Mouse (Mus musculus) myocyte (in vitro differentiated cells): ENCODE measurements around the gene Dnah2. TPM values are rescaled to one million over a fixed set of nuclear protein-coding genes. Genes with fewer than 3 reads are reported as not detected.
A peak's percentile ranks its signal among the peaks of the same experiment; 100 is the strongest.

Experiments
- H3K27me3 ChIP-seq: one replicate; pipeline ENCODE4 v1.6.1; 2011; ENCODE audit not compliant: control insufficient read depth, insufficient read depth, insufficient read length
- H3K36me3 ChIP-seq: one replicate; pipeline ENCODE4 v1.6.1; 2011; ENCODE audit not compliant: control insufficient read depth, insufficient read depth
- H3K4me2 ChIP-seq: one replicate; pipeline ENCODE4 v1.6.1; 2011; ENCODE audit warnings: low read depth, control low read depth
- H3K4me3 ChIP-seq: one replicate; pipeline ENCODE4 v1.5.1; 2011; ENCODE audit warnings: mild to moderate bottlenecking, control low read depth, moderate library complexity
- H3K79me2 ChIP-seq: one replicate; pipeline ENCODE4 v1.6.1; 2011; ENCODE audit not compliant: control insufficient read depth, insufficient read depth
- H3ac ChIP-seq: one replicate; pipeline ENCODE4 v1.6.1; 2011; ENCODE audit not compliant: control insufficient read depth, insufficient read length
- CEBPB ChIP-seq: IDR thresholded peaks from 2 replicates; pipeline ENCODE4 v1.6.1; 2011; ENCODE audit warnings: mild to moderate bottlenecking, moderate library complexity; ENCODE audit not compliant: poor library complexity, insufficient read depth, severe bottlenecking
- E2F4 ChIP-seq: IDR thresholded peaks from one replicate; pipeline ENCODE4 v1.6.1; 2011; ENCODE audit warnings: mild to moderate bottlenecking, control low read depth, moderate library complexity; ENCODE audit not compliant: insufficient read depth
- MAX ChIP-seq: IDR thresholded peaks from one replicate; pipeline ENCODE4 v1.6.1; 2011; ENCODE audit warnings: low read depth, mild to moderate bottlenecking, control low read depth
- MYOD1 ChIP-seq, 3 experiments: IDR thresholded peaks; one replicate each; pipeline ENCODE4 v1.6.1; 2011; ENCODE audit warnings: control low read depth in 2 of 3, low read depth in 2 of 3, mild to moderate bottlenecking in 2 of 3, moderate library complexity in 1 of 3; ENCODE audit not compliant: insufficient read length in 2 of 3, control insufficient read depth in 1 of 3
- MYOG ChIP-seq, 3 experiments: IDR thresholded peaks; one replicate each; pipeline ENCODE4 v1.6.1; 2011; ENCODE audit warnings: control low read depth in 2 of 3, low read depth in 2 of 3, mild to moderate bottlenecking in 2 of 3; ENCODE audit not compliant: insufficient read length in 2 of 3, control insufficient read depth in 1 of 3, insufficient read depth in 1 of 3
- POLR2A ChIP-seq: IDR thresholded peaks from one replicate; pipeline ENCODE4 v1.6.1; 2011; ENCODE audit warnings: low read depth, mild to moderate bottlenecking, control low read depth, moderate library complexity; ENCODE audit not compliant: insufficient read length
- POLR2AphosphoS2 ChIP-seq: IDR thresholded peaks from one replicate; pipeline ENCODE4 v1.6.1; 2011; ENCODE audit warnings: low read depth, control low read depth; ENCODE audit not compliant: insufficient read length
- REST ChIP-seq: IDR thresholded peaks from one replicate; pipeline ENCODE4 v1.6.1; 2011; ENCODE audit warnings: mild to moderate bottlenecking, control low read depth, moderate library complexity; ENCODE audit not compliant: insufficient read depth, insufficient read length
- SRF ChIP-seq: IDR thresholded peaks from one replicate; pipeline ENCODE4 v1.6.1; 2011; ENCODE audit warnings: low read depth; ENCODE audit not compliant: control insufficient read depth, insufficient read length
- TCF12 ChIP-seq: IDR thresholded peaks from one replicate; pipeline ENCODE4 v1.6.1; 2011; ENCODE audit warnings: mild to moderate bottlenecking, control low read depth; ENCODE audit not compliant: poor library complexity, insufficient read depth, severe bottlenecking
- TCF3 ChIP-seq: IDR thresholded peaks from one replicate; pipeline ENCODE4 v1.6.1; 2011; ENCODE audit warnings: low read depth, control low read depth; ENCODE audit not compliant: insufficient read length
- USF1 ChIP-seq: IDR thresholded peaks from one replicate; pipeline ENCODE4 v1.6.1; 2011; ENCODE audit warnings: low read depth, mild to moderate bottlenecking, control low read depth, moderate library complexity
- polyA plus RNA-seq: library from polyadenylated mRNA; unstranded; fragments of >200 nt; fragmentation: generic; extraction: Trizol; gene quantifications from one replicate; pipeline ENCODE4 v1.2.1, GENCODE M21; 2012; ENCODE audit warnings: missing spikeins

Dnah2 gene
- polyA plus RNA-seq, 1 experiment, result 0.24 TPM

GRCm38 (mm10) chr11:69584008-69584407 lies 35.1 kb upstream of the Dnah2 start:
- Histone ChIP-seq H3K27me3 (no peaks in the 10 kb centered on the region), H3ac (no peak overlapping the region), H3K79me2 (peaks cover 60% of the 10 kb centered on the region), H3K36me3 (peaks cover 5% of the 10 kb centered on the region), H3K4me3 (no peak overlapping the region), H3K4me2 (no peak overlapping the region)
- TF ChIP-seq SRF (no peak), CEBPB (no peak), TCF3 (no peak), USF1 (no peak), POLR2AphosphoS2 (no peak), TCF12 (no peak), REST (no peak), MAX (no peak), MYOG (IDR thresholded peaks at IDR 0.05; ENCODE audit: control insufficient read depth in 1 of 3, insufficient read depth in 1 of 3, insufficient read length in 2 of 3, low read depth in 2 of 3) (no peak), POLR2A (no peak)

GRCm38 (mm10) chr11:69582230-69582805 lies 33.4 kb upstream of the Dnah2 start:
- peaks cover 75% of the 10 kb centered on the region for H3K79me2 ChIP-seq
- H3K27me3 ChIP-seq, result no peaks in the 10 kb centered on the region
- H3K4me3 ChIP-seq, result peak overlapping the region; percentile 99
- H3K4me2 ChIP-seq, result peak overlapping the region; percentile 94
- no peak overlapping the region for H3ac ChIP-seq
- no peak for TF ChIP-seq MYOG (IDR thresholded peaks at IDR 0.05; ENCODE audit: control insufficient read depth in 1 of 3, insufficient read depth in 1 of 3, insufficient read length in 2 of 3, low read depth in 2 of 3)
- no peak for TF ChIP-seq TCF12
- no peak for TF ChIP-seq SRF
- no peak for TF ChIP-seq USF1
- no peaks in the 10 kb centered on the region for H3K36me3 ChIP-seq

GRCm38 (mm10) chr11:69581814-69582213 lies 32.9 kb upstream of the Dnah2 start:
- TF ChIP-seq SRF (no peak), E2F4 (no peak), TCF12 (no peak), MAX (no peak), REST (no peak), POLR2A (no peak), MYOD1 (IDR thresholded peaks at IDR 0.05; ENCODE audit: control insufficient read depth in 1 of 3, insufficient read length in 2 of 3, low read depth in 2 of 3) (no peak), USF1 (no peak), TCF3 (no peak), CEBPB (no peak), MYOG (IDR thresholded peaks at IDR 0.05; ENCODE audit: control insufficient read depth in 1 of 3, insufficient read depth in 1 of 3, insufficient read length in 2 of 3, low read depth in 2 of 3) (no peak), POLR2AphosphoS2 (no peak)

GRCm38 (mm10) chr11:69581147-69581688 lies 32.3 kb upstream of the Dnah2 start:
- peak; percentile 36 for TF ChIP-seq E2F4
- peak; percentile 40 for TF ChIP-seq POLR2AphosphoS2
- TF ChIP-seq MYOG (IDR thresholded peaks at IDR 0.05; ENCODE audit: control insufficient read depth in 1 of 3, insufficient read depth in 1 of 3, insufficient read length in 2 of 3, low read depth in 2 of 3), result peak in 1 of 3 experiments; percentile 20
- no peak for TF ChIP-seq SRF
- TF ChIP-seq USF1, result no peak
- peak; percentile 68 for TF ChIP-seq POLR2A
- 0 out of 2 replicates have a peak, but pooled peaks have one; percentile 10 for TF ChIP-seq CEBPB
- Histone ChIP-seq H3K4me2 (peak overlapping the region; percentile 94), H3ac (peak overlapping the region; percentile 79), H3K36me3 (no peaks in the 10 kb centered on the region), H3K27me3 (no peaks in the 10 kb centered on the region), H3K79me2 (peaks cover 83% of the 10 kb centered on the region), H3K4me3 (peak overlapping the region; percentile 99)

More at GRCm38 (mm10) chr11:69581814-69582213, 32.9 kb upstream of the Dnah2 start:
- peak overlapping the region; percentile 99 for H3K4me3 ChIP-seq
- no peaks in the 10 kb centered on the region for H3K36me3 ChIP-seq
- peak overlapping the region; percentile 94 for H3K4me2 ChIP-seq
- H3K27me3 ChIP-seq, result no peaks in the 10 kb centered on the region
- H3K79me2 ChIP-seq, result peaks cover 80% of the 10 kb centered on the region
- H3ac ChIP-seq, result no peak overlapping the region

DNA sequence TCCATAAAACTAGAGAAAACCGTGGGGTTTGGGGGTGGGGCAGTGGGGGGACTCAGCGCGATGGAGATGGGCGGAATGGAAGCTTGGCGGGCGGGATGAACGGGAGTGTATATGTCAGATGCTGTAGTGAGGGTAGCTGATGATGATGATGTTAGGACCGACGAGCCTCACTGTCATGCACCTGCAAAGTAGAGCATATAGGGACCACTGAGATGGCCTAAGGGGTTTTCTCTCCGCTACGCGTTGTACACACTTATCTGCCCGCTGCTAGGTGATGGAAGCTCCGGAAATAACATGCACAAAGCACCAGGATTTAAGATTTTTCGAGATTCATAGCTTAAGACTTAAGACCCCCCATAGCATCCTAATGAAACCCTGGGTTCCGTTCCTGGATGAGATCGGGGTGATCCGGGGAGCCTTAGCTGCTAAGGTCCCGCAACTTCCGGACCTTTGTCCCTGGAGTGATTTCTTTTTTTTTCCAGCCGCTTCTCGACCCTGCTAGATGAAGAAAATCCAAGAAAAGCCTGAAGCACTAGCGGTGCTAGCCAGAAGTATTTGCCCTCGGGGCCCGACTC lies 31.7 kb upstream of the Dnah2 start:
- peak overlapping the region; percentile 88 for H3K4me2 ChIP-seq

More for the DNA sequence above, 31.7 kb upstream of the Dnah2 start:
- peak overlapping the region; percentile 99 for H3K4me3 ChIP-seq
- no peaks in the 10 kb centered on the region for H3K36me3 ChIP-seq
- H3K79me2 ChIP-seq, result peaks cover 82% of the 10 kb centered on the region
- H3K27me3 ChIP-seq, result no peaks in the 10 kb centered on the region
- peak overlapping the region; percentile 79 for H3ac ChIP-seq
- TF ChIP-seq USF1, result no peak
- TF ChIP-seq TCF12, result no peak
- TF ChIP-seq MAX, result no peak
- TF ChIP-seq MYOD1 (IDR thresholded peaks at IDR 0.05; ENCODE audit: control insufficient read depth in 1 of 3, insufficient read length in 2 of 3, low read depth in 2 of 3), result no peak
- no peak for TF ChIP-seq SRF
- no peak for TF ChIP-seq POLR2A
- TF ChIP-seq POLR2AphosphoS2, result no peak
- no peak for TF ChIP-seq REST
- no peak for TF ChIP-seq E2F4
- no peak for TF ChIP-seq MYOG (IDR thresholded peaks at IDR 0.05; ENCODE audit: control insufficient read depth in 1 of 3, insufficient read depth in 1 of 3, insufficient read length in 2 of 3, low read depth in 2 of 3)
- no peak for TF ChIP-seq TCF3
- TF ChIP-seq CEBPB, result no peak
